Mouse (Mus musculus) left cerebral cortex, adult 18-20 months (tissue): ENCODE results near the gene BC048562. TPM values are rescaled to one million over a fixed set of nuclear protein-coding genes. Genes with fewer than 3 reads are reported as not detected.

Source experiments
- DNase-seq, 2 experiments: peaks; one replicate each; pipeline ENCODE4 v3.0.0; 2021 to 2022; ENCODE audit warnings: low spot score in 2 of 2, mixed read lengths in 1 of 2
- total RNA-seq, 2 experiments: library from RNA; stranded (reverse); gene quantifications; 2 replicates each; pipeline ENCODE4 v1.2.3; 2021

BC048562 gene
- total RNA-seq, 2 experiments from 2014 or later: not detected

- no peak for DNase-seq
Measured at GRCm38 (mm10) chr9:108479241-108479640, 43.0 kb downstream of the BC048562 start.

GRCm38 (mm10) chr9:108479721-108480351 lies 43.6 kb downstream of the BC048562 start, which contains the start of gene Lamb2:
Lamb2 (plus strand) TSS chr9:108479736.
- DNase-seq: no peak

- no peak for DNase-seq
Measured at GRCm38 (mm10) chr9:108480813-108481519, 44.7 kb downstream of the BC048562 start.

GRCm38 (mm10) chr9:108481520-108482210 lies 45.4 kb downstream of the BC048562 start:
- no peak for DNase-seq

GRCm38 (mm10) chr9:108483051-108483790 lies 46.9 kb downstream of the BC048562 start:
- DNase-seq: no peak

- DNase-seq: no peak
Measured at GRCm38 (mm10) chr9:108484021-108484420, 47.7 kb downstream of the BC048562 start.

- DNase-seq: no peak
Measured at GRCm38 (mm10) chr9:108485301-108485875, 49.1 kb downstream of the BC048562 start.

- no peak for DNase-seq
Measured at GRCm38 (mm10) chr9:108486973-108487530, 50.8 kb downstream of the BC048562 start.

GRCm38 (mm10) chr9:108488403-108488802 lies 52.1 kb downstream of the BC048562 start:
- DNase-seq: no peak

- no peak for DNase-seq
Measured at GRCm38 (mm10) chr9:108489215-108489614, 52.9 kb downstream of the BC048562 start.

GRCm38 (mm10) chr9:108489702-108490558 lies 53.6 kb downstream of the BC048562 start:
- no peak for DNase-seq

- peak; percentile 94 to 97 for DNase-seq
Measured at GRCm38 (mm10) chr9:108490559-108491285, 54.4 kb downstream of the BC048562 start, which contains the start of gene Usp19. Usp19 (plus strand) TSS chr9:108490602.

GRCm38 (mm10) chr9:108491286-108491580 lies 55.0 kb downstream of the BC048562 start:
- no peak for DNase-seq

- DNase-seq: no peak
Measured at GRCm38 (mm10) chr9:108492043-108492750, 55.9 kb downstream of the BC048562 start.

GRCm38 (mm10) chr9:108493246-108493645 lies 57.0 kb downstream of the BC048562 start:
- no peak for DNase-seq

- DNase-seq: no peak
Measured at GRCm38 (mm10) chr9:108494146-108494825, 58.0 kb downstream of the BC048562 start.

- no peak for DNase-seq
Measured at GRCm38 (mm10) chr9:108494905-108495304, 58.6 kb downstream of the BC048562 start.
